Mouse (Mus musculus) urinary bladder, postnatal 14 days (tissue): ENCODE measurements at regions not wholly inside any gene's neighbourhood (a gene's known extent, or its start where the extent isn't known, plus 50 kb on each side); places are given as distances from the start of the nearest gene placed in this dataset.
A peak's percentile ranks its signal among the peaks of the same experiment; 100 is the strongest.

Experiments
- DNase-seq: peaks from one replicate; pipeline ENCODE4 v3.0.0; 2021; ENCODE audit warnings: low spot score

DNA sequence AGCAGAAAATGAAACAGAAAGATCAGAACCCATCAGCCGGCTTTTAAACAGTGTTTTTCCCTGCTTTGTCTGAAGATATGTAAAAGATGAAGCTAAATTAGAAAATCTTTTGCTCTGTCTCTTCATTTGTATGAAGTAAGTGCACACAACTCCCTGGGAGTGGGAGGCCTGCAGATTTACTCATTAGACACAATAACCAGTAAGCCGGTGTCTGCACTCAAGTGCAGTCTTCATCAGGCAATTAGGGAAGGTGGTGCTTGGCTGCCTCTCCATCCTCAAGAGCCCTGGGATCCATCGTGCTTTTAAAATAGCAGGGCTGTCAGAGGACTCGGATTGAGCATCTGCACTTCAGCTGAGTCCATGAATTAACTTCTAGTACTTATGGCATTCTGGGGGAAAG, 945.1 kb downstream of the Slc4a3 start:
- DNase-seq = no peak

DNA sequence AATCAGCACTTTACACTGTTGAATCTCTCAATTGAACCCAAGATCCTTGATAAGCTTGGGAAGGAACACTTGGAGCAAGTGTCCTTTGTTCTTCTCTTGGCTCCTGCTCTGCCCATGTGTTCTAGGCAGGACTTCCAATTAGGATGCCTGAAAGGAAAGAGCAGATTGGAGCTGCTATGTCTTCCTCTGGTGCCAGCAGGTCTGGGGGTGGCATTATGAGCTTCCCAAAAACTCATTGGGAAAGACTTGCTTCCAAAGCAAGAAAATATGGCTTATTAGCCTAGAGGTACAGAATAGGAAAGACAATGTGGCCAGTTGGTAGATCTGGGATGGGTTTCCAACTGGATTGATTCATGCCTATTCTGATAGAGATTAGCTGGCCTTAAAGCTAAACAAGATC, 959.1 kb downstream of the Slc4a3 start:
- DNase-seq = no peak

DNA sequence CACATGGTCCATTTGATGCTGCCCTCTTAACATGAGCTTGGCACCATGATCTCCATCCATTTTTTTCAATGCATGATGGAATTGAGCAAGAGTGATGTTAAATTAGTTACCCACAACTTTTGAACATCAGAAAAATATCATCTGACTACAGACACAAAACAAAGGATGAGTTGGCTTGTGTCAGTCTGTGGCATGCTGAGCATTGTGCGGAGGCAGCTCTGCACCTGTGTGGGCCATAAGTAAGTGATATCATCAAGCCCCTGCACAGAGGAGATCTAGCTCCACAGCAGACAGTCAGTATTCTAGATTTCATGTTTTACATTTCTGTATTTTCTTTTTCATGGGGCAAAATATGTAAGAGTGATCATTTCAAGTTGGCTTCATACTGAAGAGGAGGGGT, 962.8 kb downstream of the Slc4a3 start:
- DNase-seq = no peak

DNA sequence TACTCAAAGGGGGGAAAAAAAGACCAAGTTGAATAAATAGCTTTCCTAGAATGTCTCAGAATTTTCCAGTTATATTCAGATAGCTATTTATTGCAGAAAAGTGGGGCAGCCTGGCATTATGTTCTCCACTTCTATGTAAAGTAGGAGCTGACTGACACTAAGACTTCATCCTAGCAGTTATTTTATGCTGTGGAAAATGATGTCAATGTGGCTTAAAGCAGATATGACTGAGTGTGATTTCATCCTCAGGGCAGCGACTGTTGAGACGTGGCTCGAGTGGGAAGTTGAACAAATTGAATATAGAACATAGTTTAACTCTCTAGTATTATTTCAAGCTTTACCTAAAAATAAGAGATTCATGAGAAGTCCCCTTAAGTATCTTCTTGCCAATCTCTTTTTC, 963.4 kb downstream of the Slc4a3 start:
- DNase-seq = no peak

DNA sequence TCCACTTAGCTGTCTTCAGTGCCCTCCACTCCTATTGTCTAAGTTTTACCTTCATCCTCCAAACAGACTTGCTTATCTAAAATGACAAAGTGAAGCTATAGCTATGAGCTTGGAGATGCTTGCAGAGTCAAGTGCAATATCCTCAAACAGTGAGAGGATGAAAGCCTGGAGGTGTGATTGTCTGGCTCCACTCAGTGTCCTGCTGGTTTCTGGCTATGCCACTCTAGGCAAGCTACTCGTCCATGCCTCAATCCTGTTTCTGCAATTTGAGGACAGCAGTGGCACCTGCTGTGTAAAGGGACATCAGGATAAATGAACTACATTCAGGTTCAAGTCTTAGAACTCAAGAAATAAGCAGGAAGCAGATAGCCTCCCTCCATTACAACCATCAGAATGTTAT, 966.1 kb downstream of the Slc4a3 start:
- no peak for DNase-seq

DNA sequence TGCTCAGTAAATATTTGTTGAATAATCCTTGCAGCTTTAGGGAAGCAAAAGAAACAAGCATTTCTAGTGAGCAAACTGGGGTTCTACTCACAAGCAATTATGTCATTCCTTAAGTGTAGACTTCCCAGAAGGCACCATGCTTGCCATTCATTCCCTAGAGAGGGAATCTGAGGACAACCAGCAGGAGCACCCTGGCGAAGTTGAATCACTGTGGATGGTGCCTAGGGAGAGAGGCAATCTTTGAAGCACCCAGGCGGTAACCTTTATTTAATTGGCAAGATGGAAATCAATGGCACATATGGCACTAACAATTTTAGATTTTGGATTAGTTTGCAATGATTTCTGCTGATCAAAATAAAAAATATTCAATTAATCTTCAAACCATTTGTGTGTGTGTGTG, 967.4 kb downstream of the Slc4a3 start:
- no peak for DNase-seq

DNA sequence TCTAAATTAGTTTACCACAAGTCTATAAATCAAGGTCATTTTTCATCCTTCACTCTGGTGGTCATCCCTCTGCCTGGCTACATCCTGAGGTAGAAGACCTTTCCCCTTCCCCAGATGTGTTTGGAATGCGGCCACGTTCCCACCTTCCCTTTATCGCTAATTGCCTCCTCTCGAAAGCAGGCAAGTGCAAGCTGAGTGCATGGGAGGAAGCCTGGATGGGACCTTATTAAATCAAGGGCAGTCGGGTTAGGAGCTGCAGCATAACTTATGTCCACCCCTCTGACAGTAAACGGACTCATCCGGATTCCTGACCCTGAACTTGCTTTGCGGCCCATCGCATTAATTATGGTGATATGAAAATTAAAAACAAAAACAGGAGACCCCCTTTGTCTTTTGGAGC, 983.5 kb downstream of the Slc4a3 start:
- no peak for DNase-seq

DNA sequence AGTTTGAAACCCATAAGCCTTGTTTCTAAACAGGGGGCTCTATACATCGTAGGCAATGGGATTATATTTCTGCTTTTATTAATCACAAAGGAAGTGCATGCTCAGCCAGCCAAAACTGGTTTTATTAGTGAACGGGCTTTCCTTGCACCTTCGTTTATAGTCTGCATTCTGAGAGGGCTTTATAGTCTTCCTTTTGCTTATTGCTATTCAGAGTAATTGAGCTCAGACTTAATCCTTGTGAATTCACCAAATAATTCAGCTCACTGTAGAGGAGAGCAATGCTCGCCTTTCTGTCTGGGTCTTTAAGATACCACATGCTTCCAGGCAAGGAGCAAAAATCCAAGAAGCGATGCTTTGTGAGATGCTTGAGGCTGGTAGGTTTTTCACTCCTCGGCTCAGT, 984.3 kb downstream of the Slc4a3 start:
- no peak for DNase-seq

DNA sequence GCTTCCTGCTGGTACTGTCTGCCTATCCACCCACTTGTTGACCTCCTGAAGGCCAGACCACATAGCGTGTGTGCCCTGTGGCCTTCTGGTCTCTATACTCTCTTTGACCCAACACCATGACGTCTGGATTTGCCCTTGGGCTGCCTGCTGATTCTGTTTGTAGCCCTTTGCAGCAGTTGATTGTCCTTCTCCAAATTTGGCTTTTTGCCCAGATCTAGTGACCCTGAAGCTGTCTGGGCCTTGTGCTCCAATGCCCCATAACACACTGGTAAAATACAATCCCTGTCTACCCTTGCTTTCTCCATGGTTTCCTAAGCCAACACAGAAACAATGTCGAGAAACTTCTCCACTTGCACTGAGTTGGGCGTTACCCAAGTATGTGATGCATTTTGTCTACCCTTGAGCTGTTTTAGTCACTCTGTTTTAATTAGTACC, 979.3 kb downstream of the Epha4 start:
- no peak for DNase-seq

DNA sequence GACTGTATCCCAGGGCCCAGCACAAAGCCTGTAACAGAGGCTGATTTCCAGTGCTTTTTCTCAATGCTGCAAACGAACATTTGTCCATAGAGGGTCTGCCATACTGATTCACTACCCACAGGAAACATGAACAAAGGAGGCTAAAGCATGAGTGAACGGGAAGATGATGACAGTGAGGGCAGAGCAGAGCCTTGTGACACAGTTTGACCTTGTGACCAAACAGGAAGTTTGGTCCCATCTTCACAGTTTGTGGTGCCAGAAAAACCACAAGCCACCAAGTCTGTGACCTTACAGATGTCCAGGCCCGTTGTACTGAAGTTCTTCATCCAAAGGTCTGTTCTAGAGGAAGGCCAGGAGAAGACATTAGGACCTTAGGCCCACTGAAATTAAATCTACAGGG, 974.4 kb downstream of the Epha4 start:
- no peak for DNase-seq

DNA sequence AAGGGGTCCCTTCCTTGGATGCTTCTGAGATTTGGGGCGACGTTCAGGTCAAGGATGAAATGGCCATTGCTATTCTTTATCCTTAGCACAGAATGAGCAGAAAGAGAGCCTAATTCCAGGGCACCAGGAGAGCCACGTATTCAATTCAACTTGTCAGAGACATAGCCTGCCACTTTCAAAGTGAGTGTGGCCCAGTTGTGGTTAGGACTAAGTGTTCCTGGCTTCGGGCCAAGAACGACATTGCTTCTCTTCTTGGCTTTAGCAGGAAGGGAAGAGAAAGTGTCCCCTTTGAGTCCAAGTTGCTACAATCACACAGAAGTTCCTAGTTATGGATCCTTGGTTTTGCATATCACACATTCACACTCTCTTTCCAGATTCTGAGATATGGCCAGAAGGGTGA, 964.0 kb downstream of the Epha4 start:
- DNase-seq = peak; percentile 31

DNA sequence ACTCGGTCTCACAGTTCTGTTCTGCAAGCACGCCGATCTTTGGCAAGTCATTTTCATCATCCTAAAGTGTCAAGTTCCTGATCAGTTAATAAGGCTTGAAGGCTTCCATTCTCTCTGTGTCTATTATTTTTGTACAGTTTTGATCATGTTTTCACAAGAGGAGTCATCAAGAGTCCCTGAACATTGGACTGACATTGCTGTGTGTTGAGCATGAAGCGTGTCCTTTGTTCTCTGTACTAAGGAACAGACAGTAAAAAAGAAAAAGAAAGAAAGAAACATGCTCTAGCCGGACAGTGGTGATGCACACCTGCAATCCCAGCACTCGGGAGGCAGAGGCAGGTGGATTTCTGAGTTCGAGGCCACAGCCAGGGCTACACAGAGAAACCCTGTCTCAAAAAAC, 955.4 kb downstream of the Epha4 start:
- DNase-seq = no peak

DNA sequence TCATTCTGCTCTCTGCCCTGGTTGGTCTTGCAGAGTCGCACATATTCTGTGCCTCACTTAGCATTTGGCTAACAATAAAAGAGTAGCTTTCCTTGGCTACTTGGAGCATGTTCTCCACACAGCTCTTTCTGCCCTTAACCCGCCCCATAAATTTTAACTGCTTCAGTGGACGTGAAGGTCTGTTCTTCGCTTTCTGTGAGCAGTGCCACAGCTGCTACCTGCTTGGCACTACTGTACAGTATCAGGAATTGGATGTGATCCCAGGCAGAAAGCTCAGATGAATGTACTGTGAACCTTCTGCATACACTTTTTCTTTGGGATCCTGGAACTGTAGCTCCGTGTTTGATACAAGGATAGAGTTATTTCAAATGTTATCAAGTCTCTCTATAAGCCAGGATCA, 939.4 kb downstream of the Epha4 start:
- DNase-seq = no peak

DNA sequence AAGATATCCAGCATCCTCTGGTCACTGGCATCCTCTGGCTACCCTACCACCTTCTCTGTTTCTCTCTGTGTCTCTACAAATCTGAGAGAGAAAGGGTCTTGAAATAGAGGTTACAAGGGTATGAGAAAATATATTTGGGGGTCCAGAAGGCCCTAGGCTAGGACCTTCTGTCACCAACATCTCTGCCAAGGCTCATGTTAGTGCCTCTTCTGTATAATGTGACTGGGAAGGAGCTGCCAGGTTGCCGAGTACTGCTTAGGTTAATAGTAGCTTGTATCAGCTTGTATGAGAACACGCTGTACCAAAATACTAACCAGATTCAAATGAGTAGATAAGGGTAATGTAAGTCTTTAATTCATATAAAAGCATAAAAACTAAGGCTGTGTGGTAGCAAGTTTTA, 929.0 kb downstream of the Epha4 start:
- DNase-seq = no peak

DNA sequence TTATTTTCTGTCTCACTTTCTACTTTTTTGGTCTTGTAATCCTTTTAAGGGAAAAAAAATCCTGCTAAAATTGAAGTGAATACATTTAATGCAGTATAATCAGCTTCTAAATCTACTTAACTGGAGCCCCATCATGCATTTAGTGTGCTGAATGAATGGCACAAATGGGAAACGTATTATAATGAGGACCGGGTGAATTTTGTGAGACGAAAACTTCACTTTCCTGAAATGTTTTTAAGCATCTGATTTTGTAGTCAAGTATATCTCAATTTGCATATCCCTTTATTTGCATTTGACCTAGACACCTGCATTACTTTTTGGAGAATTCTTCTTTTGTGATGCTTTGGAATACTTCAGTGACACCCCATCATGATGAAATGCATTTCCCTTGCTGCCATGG, 889.1 kb downstream of the Epha4 start:
- no peak for DNase-seq

DNA sequence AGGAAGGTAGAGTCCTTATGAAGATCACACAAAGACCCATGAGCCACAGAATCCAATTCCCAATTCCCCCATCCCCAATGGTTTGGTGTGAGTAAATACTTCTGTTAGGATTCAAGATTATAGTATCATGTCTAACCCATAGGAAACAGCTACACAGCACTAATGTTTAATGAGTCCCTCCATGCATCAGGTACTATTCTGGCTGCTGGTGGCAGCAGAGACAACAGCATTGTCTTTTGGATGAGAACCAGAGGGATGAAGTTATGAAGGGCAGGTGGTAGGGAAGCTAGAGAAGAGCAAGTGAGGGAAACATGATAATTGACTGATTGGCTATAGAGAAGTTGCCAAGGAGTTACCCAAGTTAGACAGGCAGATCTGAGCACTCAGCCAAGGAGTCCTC, 885.0 kb downstream of the Epha4 start:
- DNase-seq = no peak

DNA sequence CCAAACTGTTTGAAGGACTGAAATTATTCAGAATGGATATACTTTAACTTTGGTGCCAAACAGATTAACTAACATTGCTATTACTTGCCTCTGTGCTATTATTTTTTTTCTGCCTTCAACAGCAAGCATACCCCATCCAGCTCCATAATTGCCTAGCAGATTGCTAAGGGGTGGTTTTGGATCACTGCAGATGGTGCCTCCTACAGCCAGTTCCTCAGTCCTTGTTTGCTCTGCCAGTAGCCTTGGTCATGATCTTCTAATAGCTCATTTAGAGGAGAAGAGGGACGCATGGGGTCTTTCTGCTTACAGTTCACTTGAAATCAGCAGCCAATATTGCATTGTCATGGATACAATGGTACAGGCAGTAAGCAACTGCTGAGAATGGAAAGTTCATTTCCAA, 880.8 kb downstream of the Epha4 start:
- no peak for DNase-seq

DNA sequence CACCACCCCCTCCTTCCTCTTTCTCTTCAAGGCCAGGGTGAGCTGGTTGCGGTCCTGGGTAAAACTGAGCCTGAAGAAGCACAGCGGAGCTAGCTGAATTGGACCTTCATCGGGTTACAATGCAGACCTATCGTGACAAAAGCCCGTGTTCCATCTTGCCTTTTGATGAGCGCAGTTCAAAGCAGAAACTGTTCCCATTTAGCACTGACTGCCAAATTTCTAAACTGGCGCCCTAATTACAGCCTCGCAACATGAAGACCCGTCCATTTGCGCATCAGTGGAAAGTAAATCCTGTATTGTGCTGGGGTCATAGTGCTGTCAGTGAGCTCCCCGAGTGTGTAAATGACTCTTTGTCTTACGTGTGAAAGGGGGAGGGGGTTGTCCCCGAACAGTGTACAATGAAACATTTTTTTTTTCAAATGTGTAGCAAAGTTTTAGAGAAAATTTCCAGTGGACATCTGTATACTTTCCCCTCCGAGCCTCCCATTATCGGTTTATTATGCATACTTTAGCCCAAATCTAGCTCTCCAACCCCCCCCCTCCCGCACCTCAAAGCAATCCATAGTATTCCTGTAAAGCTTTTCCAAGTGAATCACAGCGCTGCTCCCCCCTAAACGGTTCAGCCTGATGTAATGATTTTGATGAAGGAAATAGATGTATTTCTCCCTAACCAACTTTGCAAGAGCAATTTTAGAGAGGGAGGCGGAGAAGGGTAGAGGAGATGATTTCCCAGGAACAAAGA, 877.4 kb downstream of the Epha4 start:
- no peak for DNase-seq

DNA sequence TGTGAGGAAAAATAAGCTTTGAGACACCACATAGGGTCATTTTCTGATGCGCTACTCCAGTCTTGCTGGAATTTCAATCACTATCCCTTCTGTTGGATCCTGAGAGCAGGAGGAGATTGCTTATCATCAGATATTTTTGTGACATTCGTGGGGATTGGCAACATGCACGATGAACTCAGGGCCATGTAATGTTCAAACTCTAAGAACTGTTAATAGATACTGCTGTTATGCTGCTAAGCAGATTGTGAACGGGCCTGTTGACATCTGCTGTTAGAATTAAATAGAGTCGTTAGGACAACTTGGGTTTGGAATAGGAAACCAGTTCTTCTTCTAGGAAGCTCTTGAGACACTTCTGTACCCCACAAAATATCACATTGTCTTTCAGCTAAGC, 876.9 kb downstream of the Epha4 start:
- no peak for DNase-seq

DNA sequence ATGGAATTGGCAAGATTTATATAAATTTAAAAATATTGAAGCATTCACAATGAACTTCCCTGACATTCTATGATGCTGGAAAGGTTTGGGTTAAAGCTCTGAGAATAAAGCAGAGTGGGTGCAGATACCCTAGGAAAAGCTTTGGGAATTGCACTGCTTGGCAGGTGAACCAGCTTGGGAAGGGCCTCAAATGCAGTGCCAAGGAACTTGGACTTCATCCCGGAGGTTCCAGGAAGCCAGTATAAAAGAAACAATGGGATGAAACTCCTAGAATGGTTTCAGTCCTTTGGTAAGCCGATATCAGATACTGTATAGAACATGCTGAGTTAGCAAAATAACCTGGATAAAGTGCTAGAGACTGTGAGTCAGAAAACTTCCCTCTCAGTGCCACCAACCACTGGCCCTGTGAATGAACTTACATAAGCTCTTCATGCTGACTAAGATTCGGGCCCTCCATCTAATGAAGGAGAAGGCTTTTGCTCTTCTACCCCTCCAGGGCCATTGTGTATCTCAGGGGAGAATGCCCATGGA, 873.6 kb downstream of the Epha4 start:
- DNase-seq = no peak

DNA sequence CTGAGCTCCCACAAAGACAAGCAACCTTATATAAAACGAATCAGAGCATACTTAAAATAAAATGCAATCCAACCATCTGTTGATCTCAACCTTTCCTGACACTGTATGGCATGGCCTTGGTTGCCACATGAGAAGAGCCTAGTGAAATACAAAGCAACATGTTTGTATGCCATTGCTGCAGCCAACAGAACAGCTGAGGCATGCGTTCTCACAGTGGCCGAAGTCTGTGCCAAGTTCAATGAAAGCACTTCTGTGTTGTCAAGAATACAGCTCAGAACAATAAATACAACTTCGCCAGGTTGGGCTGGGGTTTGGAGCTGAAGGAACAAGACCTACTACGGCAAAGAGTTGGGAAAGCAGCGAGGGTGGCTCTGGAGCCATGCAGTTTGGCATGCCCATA, 872.2 kb downstream of the Epha4 start:
- DNase-seq = no peak

DNA sequence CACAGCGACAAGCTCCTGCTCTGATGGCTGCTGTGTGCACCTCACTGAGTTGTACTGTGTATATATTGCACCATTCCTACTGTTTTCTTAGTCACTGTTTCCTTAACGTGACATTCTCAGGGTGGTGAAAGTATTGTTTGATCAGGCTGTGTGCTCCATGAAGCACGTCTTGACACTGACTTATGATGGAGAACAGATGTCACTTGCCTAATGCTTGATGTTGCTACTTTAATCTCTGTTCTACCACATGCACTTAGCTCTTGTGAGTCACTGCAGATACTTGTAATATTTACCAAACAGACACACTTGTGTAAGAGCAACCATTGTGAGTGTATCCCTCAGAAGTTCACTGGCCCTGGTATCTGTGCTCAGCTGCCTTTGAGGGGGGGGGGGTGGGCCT, 870.0 kb downstream of the Epha4 start:
- no peak for DNase-seq

DNA sequence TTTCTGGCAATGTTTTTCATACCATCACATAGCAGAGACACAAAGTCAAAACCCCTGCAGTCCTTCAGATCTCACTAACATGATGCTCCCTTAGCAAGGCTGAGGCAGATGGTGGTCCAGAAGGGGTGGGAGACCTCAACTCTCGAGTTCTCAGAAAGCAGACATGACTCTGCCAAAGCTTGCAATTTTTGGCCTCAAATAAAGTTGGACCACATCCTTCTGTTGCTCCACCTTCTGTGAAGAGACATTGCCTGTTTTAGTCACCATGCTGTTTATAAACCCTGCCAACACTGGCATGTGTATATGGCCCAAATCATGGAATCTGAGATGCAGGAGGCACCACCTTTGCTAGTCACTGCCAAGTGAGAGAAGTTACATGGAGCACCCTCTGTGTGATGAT, 860.1 kb downstream of the Epha4 start:
- DNase-seq = no peak

DNA sequence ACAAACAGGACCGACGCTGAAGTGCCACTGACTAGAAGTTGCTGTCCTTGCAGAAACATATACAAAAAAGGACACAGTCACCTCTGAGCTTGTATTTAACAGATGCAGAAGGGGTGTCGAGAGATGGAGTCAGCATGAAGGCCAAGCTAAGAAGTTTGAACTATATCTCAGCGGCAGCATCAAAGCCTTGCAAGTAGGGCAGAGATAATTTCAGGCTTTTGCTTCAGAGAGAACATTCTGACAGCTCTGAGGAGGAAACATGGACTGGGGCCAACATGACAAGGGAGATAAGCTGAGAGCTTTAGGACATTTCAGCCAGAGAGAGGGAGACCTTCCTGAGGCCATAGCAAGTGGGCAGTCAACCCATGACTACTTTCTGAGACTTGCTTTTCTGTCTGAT, 856.7 kb downstream of the Epha4 start:
- peak; percentile 11 for DNase-seq
